Mouse (Mus musculus): ENCODE data around the gene Zdhhc8.

Zdhhc8 gene

DNA sequence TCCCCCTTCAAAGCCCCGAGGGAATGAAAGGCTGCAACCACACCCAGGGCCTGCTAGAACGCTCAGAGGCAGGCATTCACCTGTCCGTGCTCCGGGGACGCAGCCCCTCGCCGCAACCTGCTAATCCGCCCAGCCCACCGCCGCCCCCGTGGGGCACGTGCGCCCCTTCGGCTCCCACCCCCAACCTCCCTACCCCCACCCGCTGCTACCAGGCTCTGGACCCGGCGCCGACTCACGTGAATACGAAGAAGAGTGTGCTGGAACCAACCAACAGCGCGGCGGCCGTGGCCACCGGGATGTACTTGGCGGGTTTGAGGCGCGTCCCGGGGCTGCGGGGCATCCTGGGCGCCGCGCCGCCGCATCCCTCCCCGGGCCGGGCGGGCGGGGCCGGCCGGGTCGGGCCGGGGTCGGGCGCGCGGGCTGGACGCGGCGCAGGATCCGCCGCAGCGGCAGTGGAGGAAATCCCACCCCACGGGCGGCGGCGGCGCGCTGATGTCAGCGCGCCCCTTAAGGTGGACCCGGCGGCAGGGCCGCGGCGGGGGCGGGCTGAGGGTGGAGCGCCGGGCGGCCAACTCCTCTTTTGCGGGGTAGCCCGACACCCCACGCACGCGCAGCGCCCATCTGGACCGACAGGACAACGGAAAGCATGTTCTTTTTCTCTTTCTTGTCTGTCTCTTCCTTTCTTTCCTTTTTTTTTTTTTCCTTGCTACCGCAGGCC lies at the start of gene Zdhhc8:
Zdhhc8 (minus strand) TSS at position 466 of the 718 bp plus-strand sequence.
- DNase-seq = peak; percentile 81

DNA sequence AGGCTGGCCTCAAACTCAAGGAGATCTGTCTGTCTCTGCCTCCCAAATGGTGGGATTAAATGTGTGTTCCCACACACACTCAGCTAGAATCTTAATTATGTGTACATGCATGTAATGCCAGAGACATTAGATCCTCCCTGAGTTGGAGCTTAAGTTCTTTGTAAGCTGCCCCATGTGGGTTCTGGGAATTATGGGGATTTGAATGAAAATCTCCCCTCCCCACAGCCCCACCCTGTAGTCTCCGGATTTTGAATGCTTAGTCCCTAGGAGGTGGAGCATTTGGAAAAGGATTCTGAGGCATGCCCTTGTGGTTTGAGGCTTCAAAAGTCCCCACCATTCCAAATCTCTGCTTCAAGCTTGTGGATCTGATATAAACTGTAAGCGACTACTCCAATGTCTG lies 40.2 kb upstream of the Zdhhc8 start:
- no peak for DNase-seq

- DNase-seq = peak; percentile 30
Observed at GRCm38 (mm10) chr16:18268182-18268581, 33.2 kb upstream of the Zdhhc8 start.

DNA sequence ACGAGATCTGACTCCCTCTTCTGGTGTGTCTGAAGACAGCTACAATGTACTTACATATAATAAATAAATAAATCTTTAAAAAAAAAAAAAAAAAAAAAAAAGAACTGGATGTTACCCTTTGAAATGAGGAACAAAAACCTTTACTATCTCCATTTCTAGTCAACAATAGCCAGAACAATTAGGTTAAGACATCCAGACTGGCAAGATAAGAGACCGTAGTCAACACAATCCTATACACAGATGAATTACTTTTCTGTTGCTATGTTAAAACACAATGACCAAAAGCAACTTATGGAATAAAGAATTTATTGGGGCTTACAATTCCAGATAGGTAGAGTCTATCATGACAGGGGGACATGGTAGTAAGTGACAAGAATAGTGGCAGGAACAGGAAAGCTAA lies 30.1 kb upstream of the Zdhhc8 start:
- DNase-seq = no peak

- no peak for DNase-seq
Observed at GRCm38 (mm10) chr16:18258221-18258620, 23.3 kb upstream of the Zdhhc8 start, which contains the start of gene Gm49776. Gene Gm49776, minus strand, starts transcription at chr16:18258321.

DNA sequence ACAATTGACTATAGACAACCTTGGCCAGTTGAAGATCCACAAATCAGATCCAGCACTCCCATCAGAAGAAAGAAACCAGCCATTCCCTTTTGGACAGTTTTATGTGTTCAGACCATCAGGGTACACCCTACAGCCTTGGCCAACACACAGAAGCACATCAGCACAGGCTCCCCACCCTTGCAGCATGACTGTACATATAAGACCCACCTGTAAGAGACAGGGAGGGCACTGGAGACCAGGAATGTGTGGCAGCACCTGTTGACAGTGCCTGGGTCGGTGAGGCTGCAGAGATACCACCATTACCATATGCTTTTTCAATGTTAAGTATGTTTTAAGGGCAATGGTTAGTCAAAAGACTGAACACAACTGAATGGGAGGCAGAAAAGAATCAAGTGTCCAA lies 18.9 kb upstream of the Zdhhc8 start:
- DNase-seq = no peak

GRCm38 (mm10) chr16:18252736-18253135 lies 17.8 kb upstream of the Zdhhc8 start:
- no peak for DNase-seq

- no peak for DNase-seq
Observed at GRCm38 (mm10) chr16:18250828-18251790, 16.2 kb upstream of the Zdhhc8 start.

DNA sequence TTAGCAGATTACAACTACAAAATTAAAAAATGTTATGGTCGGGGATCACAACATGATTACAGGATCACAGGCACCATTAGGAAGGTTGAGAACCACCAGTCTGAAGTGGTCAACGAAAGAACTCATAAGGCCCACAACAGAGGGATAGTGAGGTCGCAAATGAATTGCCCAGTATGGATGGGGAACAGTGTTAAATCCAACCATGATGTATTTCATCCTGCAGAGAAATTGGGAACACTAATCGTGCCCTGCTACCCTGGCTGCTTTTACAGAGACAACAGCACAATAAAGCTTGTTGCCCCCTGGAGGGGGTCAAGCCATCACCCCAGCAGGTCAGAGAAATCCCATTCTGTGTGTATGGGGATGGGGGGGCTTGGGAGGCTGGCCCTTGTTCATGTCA lies 15.3 kb upstream of the Zdhhc8 start:
- DNase-seq = no peak

DNA sequence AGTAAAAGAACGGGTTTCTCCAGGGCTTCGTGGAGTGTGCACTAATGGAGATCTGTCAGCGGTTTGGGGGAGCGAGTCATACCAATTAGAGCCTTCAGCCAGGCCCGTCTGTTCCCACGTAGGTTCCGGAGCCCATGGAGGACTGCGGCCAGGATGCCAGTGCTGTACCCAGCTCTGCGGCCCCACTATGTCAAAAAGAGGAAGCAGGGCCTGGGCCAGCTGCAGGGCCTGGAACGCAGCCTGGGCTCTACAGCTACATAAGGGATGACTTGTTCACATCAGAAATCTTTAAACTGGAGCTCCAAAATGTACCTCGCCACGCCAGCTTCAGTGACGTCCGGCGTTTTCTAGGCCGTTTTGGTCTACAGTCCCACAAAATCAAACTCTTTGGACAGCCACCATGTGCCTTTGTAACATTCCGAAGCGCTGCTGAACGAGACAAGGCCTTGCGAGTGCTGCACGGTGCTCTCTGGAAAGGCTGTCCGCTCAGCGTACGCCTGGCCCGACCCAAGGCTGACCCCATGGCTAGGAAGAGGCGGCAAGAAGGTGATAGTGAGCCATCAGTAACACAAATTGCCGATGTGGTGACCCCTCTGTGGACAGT lies 14.5 kb upstream of the Zdhhc8 start:
- DNase-seq = peak; percentile 62

GRCm38 (mm10) chr16:18248433-18249363 lies 13.8 kb upstream of the Zdhhc8 start, which contains the start of the genes Trmt2a and Ranbp1:
Gene Trmt2a, plus strand, starts transcription at chr16:18248679.
Gene Ranbp1, minus strand, starts transcription at chr16:18248732.
- DNase-seq = peak; percentile 99

DNA sequence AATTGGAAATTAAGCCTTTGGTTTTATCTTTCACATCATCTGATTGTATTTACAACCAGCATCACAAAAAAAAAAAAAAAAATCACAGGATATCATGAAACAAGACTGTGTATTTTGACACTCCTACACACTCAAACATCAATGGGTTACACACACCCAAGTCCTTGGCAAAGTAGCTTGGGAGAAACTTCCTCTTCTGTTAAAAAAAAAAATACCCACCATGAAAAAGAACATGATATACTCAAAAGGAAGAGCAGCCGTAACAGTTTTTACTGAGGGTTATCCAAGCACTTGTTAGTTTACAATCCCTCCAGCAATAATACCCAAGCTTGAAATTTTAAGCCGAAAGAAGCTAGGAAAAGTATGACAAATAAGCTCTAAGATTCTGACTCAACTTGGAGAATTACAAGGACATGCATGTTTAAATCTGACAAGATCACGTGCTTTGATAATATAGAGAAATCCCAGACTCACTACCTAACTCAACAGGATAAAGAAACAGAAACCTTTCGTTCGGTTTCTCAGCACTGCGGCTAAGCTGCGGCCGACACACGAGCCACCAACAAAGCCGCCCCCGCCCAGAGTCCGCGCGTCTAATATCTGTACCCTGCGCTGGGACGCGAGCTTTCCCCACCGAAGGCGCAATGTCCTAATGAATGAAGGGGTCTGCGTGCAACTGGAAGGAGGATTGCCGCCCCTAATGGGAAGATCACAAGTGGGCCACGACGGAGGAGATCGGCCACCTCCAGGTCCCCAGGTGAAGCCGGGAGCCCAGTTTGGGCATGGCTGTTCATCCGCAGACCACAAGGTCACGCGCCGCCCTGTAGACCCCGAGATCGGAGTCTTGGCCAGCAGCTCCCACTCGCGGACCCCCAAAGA lies 12.8 kb upstream of the Zdhhc8 start:
- no peak for DNase-seq

GRCm38 (mm10) chr16:18241581-18241980 lies 6.6 kb upstream of the Zdhhc8 start:
- DNase-seq = no peak

- no peak for DNase-seq
Observed at GRCm38 (mm10) chr16:18236676-18237501, 2.0 kb upstream of the Zdhhc8 start.

DNA sequence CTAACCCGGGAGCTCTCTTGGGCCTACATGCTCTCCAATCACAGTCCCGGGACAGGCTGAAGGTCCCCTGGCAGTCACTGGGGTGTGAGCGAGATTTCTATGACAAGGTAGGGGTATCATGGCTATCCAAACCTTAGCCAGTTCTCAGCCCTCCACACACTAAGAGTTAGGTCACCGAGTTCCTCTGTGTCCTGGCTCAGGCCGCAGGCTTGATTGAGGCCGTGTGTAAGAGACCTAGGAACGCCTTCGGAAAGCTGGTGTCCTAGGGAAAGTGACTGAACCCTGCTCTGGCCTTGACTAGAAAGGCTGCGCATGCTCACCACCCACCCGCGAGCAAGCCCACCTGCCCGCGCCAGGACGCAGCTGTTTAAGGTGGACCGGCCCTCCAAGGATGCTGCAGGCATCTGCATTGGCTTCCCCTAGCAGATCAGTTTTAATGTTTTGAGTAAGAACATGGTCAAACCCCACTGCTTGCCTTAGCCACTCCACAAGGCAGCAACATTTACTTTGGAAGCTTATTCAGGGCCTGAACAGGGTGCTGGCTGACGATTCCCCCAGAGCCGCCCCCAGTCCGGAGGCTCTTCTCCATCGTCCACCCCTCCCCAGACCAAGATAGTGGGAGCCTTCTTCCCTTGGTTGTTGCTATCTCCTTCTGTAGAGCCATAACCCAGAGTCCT lies 591 bp upstream of the Zdhhc8 start:
- DNase-seq = peak; percentile 70

DNA sequence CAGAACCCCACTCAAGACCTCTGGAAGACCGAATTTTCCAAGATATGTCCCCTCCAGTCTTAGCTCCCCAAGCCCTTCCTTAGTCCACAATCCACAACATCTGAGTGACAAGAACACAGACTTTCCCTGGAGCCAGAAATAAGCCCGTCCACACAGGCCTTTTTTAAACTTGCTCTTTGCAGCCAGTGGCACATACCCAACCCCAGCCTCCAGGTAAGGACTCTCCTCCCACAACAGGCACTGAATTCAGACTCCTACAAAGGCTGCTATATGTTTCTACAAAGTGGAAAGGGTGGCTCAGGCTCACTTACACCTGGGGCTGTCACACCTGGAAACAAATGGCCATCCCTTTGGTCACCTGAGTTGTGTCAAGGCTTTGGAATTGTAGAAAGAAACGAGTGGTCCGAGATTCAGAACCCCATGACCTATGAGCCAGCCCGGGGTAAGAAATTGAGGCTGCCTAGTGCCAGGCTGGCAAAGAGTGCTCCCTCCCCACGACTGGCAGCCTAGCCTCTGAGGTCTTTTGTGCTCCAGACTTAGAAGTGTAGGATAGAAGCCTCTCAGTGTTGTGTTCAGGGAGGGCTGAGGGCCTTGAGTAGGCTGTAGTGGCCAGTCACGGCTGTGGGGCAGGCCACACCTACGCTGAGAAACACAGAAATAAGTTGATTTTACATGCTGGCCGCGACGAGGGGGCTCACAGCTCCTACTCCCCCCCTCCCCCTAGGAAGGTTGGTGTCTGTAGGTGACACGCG lies 841 bp downstream of the Zdhhc8 start:
- no peak for DNase-seq

DNA sequence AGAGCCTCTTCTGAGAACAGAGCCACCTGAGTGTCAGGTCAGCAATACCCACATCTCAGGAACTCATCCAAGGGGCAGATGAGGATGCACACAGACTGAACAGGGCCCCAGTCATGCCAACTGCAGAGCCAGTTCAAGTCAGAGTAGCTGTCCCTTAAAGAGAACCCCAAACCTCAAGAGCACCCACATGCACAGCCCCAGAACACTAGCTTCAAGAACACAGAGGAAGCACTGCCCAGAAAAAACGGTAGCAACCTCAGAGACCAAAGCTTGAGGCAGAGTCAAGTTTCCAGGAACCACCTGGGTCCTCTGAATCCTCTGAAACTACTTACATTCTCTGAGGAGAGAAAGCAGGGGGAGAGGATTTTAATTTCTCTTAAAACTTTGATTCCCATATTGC lies 1.5 kb downstream of the Zdhhc8 start:
- peak; percentile 49 for DNase-seq

DNA sequence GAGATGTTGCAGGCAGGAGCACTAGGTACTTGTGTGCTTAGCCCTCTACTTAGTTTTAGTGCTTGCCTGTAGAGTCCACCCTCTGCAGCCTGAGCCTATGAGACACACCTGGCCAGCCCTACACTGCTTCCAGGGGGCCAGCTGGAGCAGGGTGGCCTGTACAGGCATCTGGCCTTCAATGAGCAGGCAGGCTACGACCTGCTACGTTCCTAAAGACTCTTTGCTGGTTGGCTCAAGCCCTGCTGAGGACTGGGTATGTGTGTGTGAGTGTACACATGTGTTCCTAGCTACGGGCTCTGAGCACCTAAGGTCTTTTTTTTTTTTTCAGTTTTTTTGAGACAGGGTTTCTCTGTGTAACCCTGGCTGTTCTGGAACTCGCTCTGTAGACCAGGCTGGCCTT lies 3.5 kb downstream of the Zdhhc8 start:
- no peak for DNase-seq

DNA sequence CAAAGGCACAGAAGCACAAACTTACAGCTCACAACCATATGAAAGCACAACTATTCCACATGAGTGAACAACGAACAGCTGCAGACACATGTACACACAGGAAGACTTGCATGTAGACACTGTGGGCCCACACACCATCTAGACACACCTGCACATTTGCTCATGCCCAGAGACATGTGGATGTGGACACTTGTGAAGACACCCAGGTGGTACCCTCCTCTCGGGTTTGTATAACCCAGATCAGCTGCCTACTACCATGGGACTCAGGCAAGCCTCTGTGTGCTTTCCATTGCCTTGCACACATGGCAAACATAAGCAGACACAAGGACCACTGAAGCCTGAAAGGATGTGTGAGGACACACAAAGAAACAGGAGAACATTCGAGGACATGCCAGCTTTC lies 3.9 kb downstream of the Zdhhc8 start:
- DNase-seq = peak; percentile 44
